Mouse (Mus musculus): ENCODE measurements around the gene Vps13a.

DNA sequence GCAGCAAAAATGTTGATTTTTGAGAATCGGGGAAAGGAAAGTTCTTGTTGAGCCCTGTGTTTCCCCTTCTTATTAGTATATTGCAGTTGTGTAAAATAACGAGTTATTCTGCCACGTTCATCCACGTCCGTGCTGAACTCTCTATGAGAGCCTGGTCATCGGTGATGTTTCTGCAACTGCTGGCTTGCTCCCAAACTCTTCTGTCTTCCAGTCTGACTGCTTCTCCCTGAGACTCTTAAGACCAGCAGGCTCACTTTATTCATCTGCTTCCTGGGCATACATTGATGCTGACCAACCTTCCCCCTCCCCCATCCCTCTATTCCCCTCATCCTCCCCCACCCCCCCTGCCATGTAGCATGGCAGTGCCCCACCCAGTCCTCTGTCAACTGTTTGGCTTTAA lies 183.5 kb downstream of the Vps13a start:
- TF ChIP-seq MAFK (IDR thresholded peaks at IDR 0.05; ENCODE audit: borderline replicate concordance, low read depth, low read length): no peak
- TF ChIP-seq ETS1 (IDR thresholded peaks at IDR 0.05; ENCODE audit: low read depth, low read length): no peak
- no peak for TF ChIP-seq CTCF (IDR thresholded peaks at IDR 0.05 in 2 of 3, conservative IDR thresholded peaks at IDR 0.05 in 1 of 3; ENCODE audit: control insufficient read depth in 1 of 3, insufficient read depth in 1 of 3, low read depth in 2 of 3, low read length in 3 of 3, poor library complexity in 1 of 3, severe bottlenecking in 1 of 3)
- TF ChIP-seq ZKSCAN1 (IDR thresholded peaks at IDR 0.05; ENCODE audit: low read depth, low read length): no peak
- TF ChIP-seq MYC (IDR thresholded peaks at IDR 0.05; ENCODE audit: low read depth, low read length): no peak
- TF ChIP-seq ZC3H11A (IDR thresholded peaks at IDR 0.05; ENCODE audit: low read depth, low read length): no peak
